ENCODE assay signal across 18 mouse cellular contexts in the genomic region with DNA sequence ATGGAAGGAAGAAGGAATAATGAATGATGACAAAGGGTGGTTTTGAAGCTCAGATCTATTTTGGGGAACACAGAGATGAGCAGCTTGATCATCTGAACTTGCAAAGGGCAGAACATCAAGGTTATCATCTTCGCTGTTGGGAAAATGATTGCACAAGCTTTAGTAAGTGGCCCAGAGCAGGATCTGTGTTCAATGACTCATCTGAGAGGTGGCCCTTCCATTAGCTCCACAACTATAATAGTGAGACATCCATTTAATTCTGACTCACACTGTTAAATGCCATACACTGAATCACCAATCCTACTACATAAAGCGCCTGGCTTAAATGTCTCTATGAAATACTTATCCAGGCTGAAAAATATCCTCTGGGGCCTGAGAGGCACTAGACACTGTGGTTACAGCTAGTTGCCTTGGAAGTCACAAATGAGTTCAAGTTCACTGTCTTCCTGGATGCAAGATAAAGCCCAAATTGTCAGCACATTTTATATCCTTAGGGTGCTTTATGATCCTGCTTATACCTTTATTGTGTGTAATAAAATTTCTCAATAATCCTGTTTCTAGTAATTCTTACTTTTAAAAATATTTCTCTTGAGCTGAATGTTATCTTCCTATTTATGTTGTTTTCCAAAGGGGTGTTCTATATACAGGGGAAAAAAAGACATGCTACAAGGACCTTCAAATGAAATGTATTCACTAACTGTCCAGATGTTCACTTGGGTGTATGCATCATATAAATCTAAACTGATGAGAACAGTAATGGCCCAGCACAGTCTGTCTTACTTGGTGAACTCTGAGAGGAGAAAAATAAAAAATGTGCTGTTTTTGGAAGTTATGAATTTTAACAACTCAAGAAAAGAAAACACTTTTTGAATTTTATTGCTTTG.
A peak's percentile ranks its signal among the peaks of the same experiment; 100 is the strongest.
DNase-seq lines count a peak whose midpoint lies in the region; ATAC-seq lines count a peak whose summit lies in the region.
"Had no signal": no experiment of that assay in that cellular context is flagged by ENCODE, and none has a peak within 500 bp of the region (broad histone marks: within the 10 kb centered on the region; RNA-seq: fewer than 3 reads in every experiment).

No protein-coding gene starts in this region.

- no peak overlapping the region for H3K4me2 ChIP-seq in intestine, embryonic 15.5 days (replicated peaks)
- no peak overlapping the region for H3K4me2 ChIP-seq in hindbrain, embryonic 12.5 days (replicated peaks)
- H3K4me2 ChIP-seq: embryonic facial prominence, embryonic 15.5 days had no signal

- H3K4me1 ChIP-seq in intestine, embryonic 15.5 days (replicated peaks), result no peaks in the 10 kb centered on the region
- no peaks in the 10 kb centered on the region for H3K4me1 ChIP-seq in hindbrain, embryonic 12.5 days
- H3K4me1 ChIP-seq: embryonic facial prominence, embryonic 15.5 days; heart, embryonic 10.5 days; midbrain, embryonic 10.5 days had no signal

- ATAC-seq in intestine, embryonic 15.5 days, result peak; percentile 74
- no peak for ATAC-seq in hindbrain, embryonic 12.5 days (ENCODE audit: low FRiP score)
- ATAC-seq: forebrain, embryonic 14.5 days; liver, postnatal 0 days had no signal

- H3K36me3 ChIP-seq in intestine, embryonic 15.5 days, result no peaks in the 10 kb centered on the region
- H3K36me3 ChIP-seq in hindbrain, embryonic 12.5 days, result no peaks in the 10 kb centered on the region
- H3K36me3 ChIP-seq: embryonic facial prominence, embryonic 15.5 days; heart, embryonic 10.5 days; midbrain, embryonic 10.5 days had no signal

- H3K27me3 ChIP-seq in intestine, embryonic 15.5 days (replicated peaks), result no peaks in the 10 kb centered on the region
- no peaks in the 10 kb centered on the region for H3K27me3 ChIP-seq in hindbrain, embryonic 12.5 days
- H3K27me3 ChIP-seq: embryonic facial prominence, embryonic 15.5 days had no signal

- no peak overlapping the region for H3K9ac ChIP-seq in intestine, embryonic 15.5 days
- no peak overlapping the region for H3K9ac ChIP-seq in hindbrain, embryonic 12.5 days
- H3K9ac ChIP-seq: embryonic facial prominence, embryonic 15.5 days; liver, postnatal 0 days had no signal

- whole genome bisulfite sequencing in intestine, embryonic 15.5 days, result 77% methylated on average over 2 of the region's 2 CpGs
- 90% methylated on average over 2 of the region's 2 CpGs for WGBS in hindbrain, embryonic 12.5 days

- no peaks in the 10 kb centered on the region for H3K9me3 ChIP-seq in intestine, embryonic 15.5 days
- no peaks in the 10 kb centered on the region for H3K9me3 ChIP-seq in hindbrain, embryonic 12.5 days (replicated peaks)
- H3K9me3 ChIP-seq: embryonic facial prominence, embryonic 15.5 days; heart, embryonic 10.5 days; midbrain, embryonic 10.5 days had no signal

- no peak overlapping the region for H3K4me3 ChIP-seq in intestine, embryonic 15.5 days (replicated peaks)
- H3K4me3 ChIP-seq in hindbrain, embryonic 12.5 days, result no peak overlapping the region
- H3K4me3 ChIP-seq: embryonic facial prominence, embryonic 15.5 days; heart, embryonic 10.5 days; midbrain, embryonic 10.5 days had no signal

- DNase-seq in adrenal gland, adult 2 months, result peak; percentile 76
- DNase-seq in adrenal gland, adult 18-20 months (ENCODE audit: low spot score in 2 of 2), result no peak
- DNase-seq in right cerebral cortex, adult 18-20 months, result peak; percentile 10
- DNase-seq in right cerebral cortex, postnatal 4 days, result no peak
- no peak for DNase-seq in spleen, adult 18-20 months
- no peak for DNase-seq in layer of hippocampus, postnatal 10 days (ENCODE audit: low spot score in 2 of 2)
- DNase-seq: B cell, adult 2 months; gastrocnemius, postnatal 10 days; liver, postnatal 0 days; lung, postnatal 36 days; right cerebral cortex, postnatal 14 days; thymus, adult 2 months had no signal

- no peak overlapping the region for H3K27ac ChIP-seq in intestine, embryonic 15.5 days
- no peak overlapping the region for H3K27ac ChIP-seq in hindbrain, embryonic 12.5 days
- H3K27ac ChIP-seq: embryonic facial prominence, embryonic 15.5 days; heart, embryonic 10.5 days; midbrain, embryonic 10.5 days had no signal

Comparison
In these comparisons a context has a peak if more than half of its experiments do, and no peak if none do; other contexts are left out.
1. DNase-seq: peak in adrenal gland, adult 2 months (single experiment) and right cerebral cortex, adult 18-20 months (single experiment); none in adrenal gland, adult 18-20 months (0 of 2), right cerebral cortex, postnatal 4 days (single experiment), spleen, adult 18-20 months (0 of 2) and layer of hippocampus, postnatal 10 days (0 of 2).